Mouse (Mus musculus) erythroblast, embryonic 14.5 days (primary cell): ENCODE data around the gene Nfe2l3. TPM values are rescaled to one million over a fixed set of nuclear protein-coding genes. Genes with fewer than 3 reads are reported as not detected.
"Not testable (repeated sequence)": the region's sequence is repeated elsewhere in the genome, so short reads cannot be mapped to it uniquely, and the experiment has no call there.

Experiments
- H3K27me3 ChIP-seq: 2 replicates; pipeline ENCODE4 v1.6.1; 2012; ENCODE audit warnings: inconsistent platforms; ENCODE audit not compliant: control insufficient read depth
- H3K36me3 ChIP-seq: 2 replicates; pipeline ENCODE4 v1.6.1; 2012; ENCODE audit warnings: mild to moderate bottlenecking, inconsistent platforms; ENCODE audit not compliant: control insufficient read depth
- H3K4me1 ChIP-seq: 2 replicates; pipeline ENCODE4 v1.6.1; 2012; ENCODE audit warnings: inconsistent platforms; ENCODE audit not compliant: control insufficient read depth
- H3K4me3 ChIP-seq: replicated peaks from 2 replicates; pipeline ENCODE3; 2012; ENCODE audit warnings: moderate library complexity, mild to moderate bottlenecking, inconsistent platforms
- H3K9me3 ChIP-seq: 2 replicates; pipeline ENCODE4 v1.6.1; 2012; ENCODE audit warnings: low read length, inconsistent platforms, mixed read lengths; ENCODE audit not compliant: control insufficient read depth
- GATA1 ChIP-seq: IDR thresholded peaks from 2 replicates; pipeline ENCODE4 v1.6.1; 2012; ENCODE audit warnings: low read length, inconsistent platforms, mixed read lengths
- TAL1 ChIP-seq: IDR thresholded peaks from 3 replicates; pipeline ENCODE4 v1.6.1; 2012; ENCODE audit warnings: low read length, inconsistent platforms, mixed read lengths
- polyA plus RNA-seq: library from polyadenylated mRNA; stranded (reverse); fragments of >175 nt; gene quantifications from 2 replicates; pipeline ENCODE4 v1.2.3, GENCODE M21; 2012

Gene Nfe2l3
- polyA plus RNA-seq, 1 experiment: not detected

GRCm38 (mm10) chr6:51479136-51479731 lies 46.8 kb downstream of the Nfe2l3 start:
- TF ChIP-seq TAL1: peak; percentile 25; the same call in 1 of the 3 replicates
- 0 out of 2 replicates have a peak, but pooled peaks have one; percentile 3 for TF ChIP-seq GATA1
- H3K4me3 ChIP-seq: no peak overlapping the region
- H3K27me3 ChIP-seq: no peaks in the 10 kb centered on the region
- H3K4me1 ChIP-seq: peaks cover 36% of the 10 kb centered on the region
- H3K9me3 ChIP-seq: no peaks in the 10 kb centered on the region
- H3K36me3 ChIP-seq: peaks cover 90% of the 10 kb centered on the region

- Histone ChIP-seq H3K27me3 (no peaks in the 10 kb centered on the region), H3K36me3 (peaks cover 72% of the 10 kb centered on the region), H3K4me3 (no peak overlapping the region), H3K9me3 (no peaks in the 10 kb centered on the region), H3K4me1 (peaks cover 28% of the 10 kb centered on the region)
- TF ChIP-seq TAL1 (no peak), GATA1 (no peak)
Measured at GRCm38 (mm10) chr6:51481548-51481947, 49.1 kb downstream of the Nfe2l3 start.

GRCm38 (mm10) chr6:51483861-51484260 lies 51.4 kb downstream of the Nfe2l3 start:
- H3K4me3 ChIP-seq: no peak overlapping the region
- no peaks in the 10 kb centered on the region for H3K27me3 ChIP-seq
- peaks cover 48% of the 10 kb centered on the region for H3K36me3 ChIP-seq
- H3K9me3 ChIP-seq: peaks cover 7% of the 10 kb centered on the region
- TF ChIP-seq GATA1 (no peak), TAL1 (no peak)
- H3K4me1 ChIP-seq: peaks cover 13% of the 10 kb centered on the region

- H3K36me3 ChIP-seq: peaks cover 42% of the 10 kb centered on the region
- not testable (repeated sequence) for H3K27me3 ChIP-seq, H3K4me3 ChIP-seq, H3K4me1 ChIP-seq, H3K9me3 ChIP-seq
Measured at GRCm38 (mm10) chr6:51484556-51484955, 52.1 kb downstream of the Nfe2l3 start.

GRCm38 (mm10) chr6:51485646-51486045 lies 53.2 kb downstream of the Nfe2l3 start:
- H3K36me3 ChIP-seq: peaks cover 31% of the 10 kb centered on the region
- H3K27me3 ChIP-seq: no peaks in the 10 kb centered on the region
- no peak overlapping the region for H3K4me3 ChIP-seq
- H3K9me3 ChIP-seq: peaks cover 7% of the 10 kb centered on the region
- peaks cover 5% of the 10 kb centered on the region for H3K4me1 ChIP-seq
- no peak for TF ChIP-seq TAL1

GRCm38 (mm10) chr6:51486076-51486710 lies 53.7 kb downstream of the Nfe2l3 start:
- Histone ChIP-seq H3K4me3 (no peak overlapping the region), H3K4me1 (peaks cover 4% of the 10 kb centered on the region), H3K9me3 (peaks cover 7% of the 10 kb centered on the region), H3K36me3 (peaks cover 25% of the 10 kb centered on the region), H3K27me3 (no peaks in the 10 kb centered on the region)
- no peak for TF ChIP-seq GATA1
- no peak for TF ChIP-seq TAL1

GRCm38 (mm10) chr6:51486731-51487130 lies 54.3 kb downstream of the Nfe2l3 start:
- H3K36me3 ChIP-seq: peaks cover 20% of the 10 kb centered on the region
- no peak overlapping the region for H3K4me3 ChIP-seq
- H3K9me3 ChIP-seq: peaks cover 7% of the 10 kb centered on the region
- no peaks in the 10 kb centered on the region for H3K27me3 ChIP-seq
- no peak for TF ChIP-seq TAL1
- no peak for TF ChIP-seq GATA1
- H3K4me1 ChIP-seq: peaks cover 4% of the 10 kb centered on the region

- no peak overlapping the region for H3K4me3 ChIP-seq
- peaks cover 4% of the 10 kb centered on the region for H3K4me1 ChIP-seq
- TF ChIP-seq TAL1 (no peak), GATA1 (no peak)
- no peaks in the 10 kb centered on the region for H3K27me3 ChIP-seq
- H3K9me3 ChIP-seq: peaks cover 7% of the 10 kb centered on the region
- peaks cover 3% of the 10 kb centered on the region for H3K36me3 ChIP-seq
Measured at GRCm38 (mm10) chr6:51489787-51490186, 57.3 kb downstream of the Nfe2l3 start.

- no peaks in the 10 kb centered on the region for H3K27me3 ChIP-seq
- H3K36me3 ChIP-seq: no peaks in the 10 kb centered on the region
- no peak for TF ChIP-seq GATA1
Measured at GRCm38 (mm10) chr6:51497321-51498111, 65.0 kb downstream of the Nfe2l3 start.

More at GRCm38 (mm10) chr6:51497321-51498111, 65.0 kb downstream of the Nfe2l3 start:
- H3K9me3 ChIP-seq: peaks cover 3% of the 10 kb centered on the region; the same call in 1 of the 2 replicates
- no peaks in the 10 kb centered on the region; the same call in none of the 2 replicates for H3K4me1 ChIP-seq
- H3K4me3 ChIP-seq: no peak overlapping the region
